Mouse (Mus musculus): ENCODE results near the gene Pacrg.

Gene Pacrg

GRCm38 (mm10) chr17:10698041-10698440 lies 142.1 kb downstream of the Pacrg start:
- no peak for DNase-seq (ENCODE audit: low read depth, low spot score)
- Histone ChIP-seq H3K36me3 (ENCODE audit: control insufficient read depth, insufficient read depth, low read length, poor library complexity, severe bottlenecking) (no peaks in the 10 kb centered on the region), H3K27me3 (ENCODE audit: control insufficient read depth, insufficient read depth, low read length, poor library complexity, severe bottlenecking) (no peaks in the 10 kb centered on the region)

GRCm38 (mm10) chr17:10695421-10695820 lies 144.7 kb downstream of the Pacrg start:
- no peak for DNase-seq (ENCODE audit: low read depth, low spot score)
- H3K27me3 ChIP-seq (ENCODE audit: control insufficient read depth, insufficient read depth, low read length, poor library complexity, severe bottlenecking): no peaks in the 10 kb centered on the region
- H3K36me3 ChIP-seq (ENCODE audit: control insufficient read depth, insufficient read depth, low read length, poor library complexity, severe bottlenecking): no peaks in the 10 kb centered on the region

- Histone ChIP-seq H3K36me3 (ENCODE audit: control insufficient read depth, insufficient read depth, low read length, poor library complexity, severe bottlenecking) (no peaks in the 10 kb centered on the region), H3K27me3 (ENCODE audit: control insufficient read depth, insufficient read depth, low read length, poor library complexity, severe bottlenecking) (no peaks in the 10 kb centered on the region)
- DNase-seq (ENCODE audit: low read depth, low spot score): no peak
Observed at GRCm38 (mm10) chr17:10677098-10677497, 163.0 kb downstream of the Pacrg start.

- no peaks in the 10 kb centered on the region for H3K36me3 ChIP-seq (ENCODE audit: control insufficient read depth, insufficient read depth, low read length, poor library complexity, severe bottlenecking)
- no peaks in the 10 kb centered on the region for H3K27me3 ChIP-seq (ENCODE audit: control insufficient read depth, insufficient read depth, low read length, poor library complexity, severe bottlenecking)
- no peak for DNase-seq (ENCODE audit: low read depth, low spot score)
Observed at GRCm38 (mm10) chr17:10675536-10675935, 164.6 kb downstream of the Pacrg start.

- Histone ChIP-seq H3K36me3 (ENCODE audit: control insufficient read depth, insufficient read depth, low read length, poor library complexity, severe bottlenecking) (no peaks in the 10 kb centered on the region), H3K27me3 (ENCODE audit: control insufficient read depth, insufficient read depth, low read length, poor library complexity, severe bottlenecking) (no peaks in the 10 kb centered on the region)
- DNase-seq (ENCODE audit: low read depth, low spot score): no peak
Observed at GRCm38 (mm10) chr17:10675048-10675447, 165.1 kb downstream of the Pacrg start.

- no peak for DNase-seq (ENCODE audit: low read depth, low spot score)
- Histone ChIP-seq H3K36me3 (ENCODE audit: control insufficient read depth, insufficient read depth, low read length, poor library complexity, severe bottlenecking) (no peaks in the 10 kb centered on the region), H3K27me3 (ENCODE audit: control insufficient read depth, insufficient read depth, low read length, poor library complexity, severe bottlenecking) (no peaks in the 10 kb centered on the region)
Observed at GRCm38 (mm10) chr17:10661294-10661693, 178.8 kb downstream of the Pacrg start.

GRCm38 (mm10) chr17:10643604-10644003 lies 196.5 kb downstream of the Pacrg start:
- DNase-seq (ENCODE audit: low read depth, low spot score): no peak
- no peaks in the 10 kb centered on the region for H3K36me3 ChIP-seq (ENCODE audit: control insufficient read depth, insufficient read depth, low read length, poor library complexity, severe bottlenecking)
- no peaks in the 10 kb centered on the region; the same call in 1 of the 2 replicates for H3K27me3 ChIP-seq (ENCODE audit: control insufficient read depth, insufficient read depth, low read length, poor library complexity, severe bottlenecking)

GRCm38 (mm10) chr17:10639816-10640215 lies 200.3 kb downstream of the Pacrg start:
- DNase-seq (ENCODE audit: low read depth, low spot score): no peak
- Histone ChIP-seq H3K36me3 (ENCODE audit: control insufficient read depth, insufficient read depth, low read length, poor library complexity, severe bottlenecking) (no peaks in the 10 kb centered on the region), H3K27me3 (ENCODE audit: control insufficient read depth, insufficient read depth, low read length, poor library complexity, severe bottlenecking) (no peaks in the 10 kb centered on the region; the same call in 1 of the 2 replicates)

- DNase-seq (ENCODE audit: low read depth, low spot score): no peak
- Histone ChIP-seq H3K36me3 (ENCODE audit: control insufficient read depth, insufficient read depth, low read length, poor library complexity, severe bottlenecking) (no peaks in the 10 kb centered on the region), H3K27me3 (ENCODE audit: control insufficient read depth, insufficient read depth, low read length, poor library complexity, severe bottlenecking) (no peaks in the 10 kb centered on the region; the same call in 1 of the 2 replicates)
Observed at GRCm38 (mm10) chr17:10635955-10636470, 204.1 kb downstream of the Pacrg start.

- Histone ChIP-seq H3K27me3 (ENCODE audit: control insufficient read depth, insufficient read depth, low read length, poor library complexity, severe bottlenecking) (no peaks in the 10 kb centered on the region), H3K36me3 (ENCODE audit: control insufficient read depth, insufficient read depth, low read length, poor library complexity, severe bottlenecking) (no peaks in the 10 kb centered on the region)
- no peak for DNase-seq (ENCODE audit: low read depth, low spot score)
Observed at GRCm38 (mm10) chr17:10635470-10635869, 204.6 kb downstream of the Pacrg start.

GRCm38 (mm10) chr17:10635046-10635445 lies 205.1 kb downstream of the Pacrg start:
- Histone ChIP-seq H3K36me3 (ENCODE audit: control insufficient read depth, insufficient read depth, low read length, poor library complexity, severe bottlenecking) (no peaks in the 10 kb centered on the region), H3K27me3 (ENCODE audit: control insufficient read depth, insufficient read depth, low read length, poor library complexity, severe bottlenecking) (no peaks in the 10 kb centered on the region)
- no peak for DNase-seq (ENCODE audit: low read depth, low spot score)

GRCm38 (mm10) chr17:10633769-10634168 lies 206.3 kb downstream of the Pacrg start:
- Histone ChIP-seq H3K36me3 (ENCODE audit: control insufficient read depth, insufficient read depth, low read length, poor library complexity, severe bottlenecking) (no peaks in the 10 kb centered on the region), H3K27me3 (ENCODE audit: control insufficient read depth, insufficient read depth, low read length, poor library complexity, severe bottlenecking) (no peaks in the 10 kb centered on the region)
- no peak for DNase-seq (ENCODE audit: low read depth, low spot score)

GRCm38 (mm10) chr17:10628240-10628639 lies 211.9 kb downstream of the Pacrg start:
- no peaks in the 10 kb centered on the region for H3K27me3 ChIP-seq (ENCODE audit: control insufficient read depth, insufficient read depth, low read length, poor library complexity, severe bottlenecking)
- no peak for DNase-seq (ENCODE audit: low read depth, low spot score)
- no peaks in the 10 kb centered on the region for H3K36me3 ChIP-seq (ENCODE audit: control insufficient read depth, insufficient read depth, low read length, poor library complexity, severe bottlenecking)

- Histone ChIP-seq H3K36me3 (ENCODE audit: control insufficient read depth, insufficient read depth, low read length, poor library complexity, severe bottlenecking) (no peaks in the 10 kb centered on the region), H3K27me3 (ENCODE audit: control insufficient read depth, insufficient read depth, low read length, poor library complexity, severe bottlenecking) (no peaks in the 10 kb centered on the region)
- DNase-seq (ENCODE audit: low read depth, low spot score): no peak
Observed at GRCm38 (mm10) chr17:10627476-10627875, 212.6 kb downstream of the Pacrg start.

- DNase-seq (ENCODE audit: low read depth, low spot score): no peak
- Histone ChIP-seq H3K27me3 (ENCODE audit: control insufficient read depth, insufficient read depth, low read length, poor library complexity, severe bottlenecking) (no peaks in the 10 kb centered on the region), H3K36me3 (ENCODE audit: control insufficient read depth, insufficient read depth, low read length, poor library complexity, severe bottlenecking) (no peaks in the 10 kb centered on the region)
Observed at GRCm38 (mm10) chr17:10626299-10627095, 213.6 kb downstream of the Pacrg start.
